Mouse (Mus musculus): ENCODE results near the gene Ablim1. TPM values are rescaled to one million over a fixed set of nuclear protein-coding genes. Genes with fewer than 3 reads are reported as not detected.

Gene Ablim1
- total RNA-seq, 2 experiments from 2014 or later: 28.9 to 50.3 TPM

DNA sequence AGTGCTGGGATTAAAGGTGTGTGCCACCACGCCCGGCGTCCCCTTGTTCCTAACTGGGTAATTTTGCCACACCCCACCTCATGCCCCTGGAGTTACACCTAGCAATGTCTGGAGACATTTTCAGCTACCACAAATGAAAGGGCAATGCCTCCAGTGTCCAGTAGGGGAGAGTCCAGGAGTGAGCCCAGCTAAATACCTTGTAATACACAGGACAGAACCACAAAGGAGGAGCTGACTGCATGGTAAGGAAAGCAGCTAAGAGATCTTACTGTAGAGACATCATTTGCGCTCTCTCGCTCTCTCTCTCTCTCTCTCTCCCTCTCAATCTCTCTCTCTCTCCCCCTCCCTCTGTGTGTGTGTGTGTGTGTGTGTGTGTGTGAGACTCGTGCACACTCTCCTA, 120.8 kb downstream of the Ablim1 start:
- DNase-seq (ENCODE audit: low spot score in 2 of 2): no peak

GRCm38 (mm10) chr19:57193382-57193781, 121.3 kb downstream of the Ablim1 start:
- DNase-seq (ENCODE audit: low spot score in 2 of 2): no peak

DNA sequence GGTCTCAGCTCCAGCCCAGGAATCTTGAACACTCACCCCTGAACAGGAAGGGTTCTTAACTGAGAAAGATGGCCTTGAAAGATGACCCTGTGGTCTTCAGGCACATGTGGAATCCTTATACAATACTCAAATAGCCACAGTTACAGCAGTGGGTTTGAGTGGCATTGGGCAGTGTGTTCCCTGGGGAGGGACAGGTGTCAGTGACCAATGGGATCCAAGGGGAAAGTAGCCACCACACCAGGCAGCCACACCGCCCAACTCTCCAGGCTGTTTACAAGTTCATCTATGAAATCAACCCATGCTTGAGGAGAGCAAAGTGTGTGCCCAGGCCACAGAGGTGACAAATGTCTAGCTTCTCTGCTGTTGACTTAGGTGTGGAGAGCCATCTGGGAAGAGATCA, 123.6 kb downstream of the Ablim1 start:
- no peak for DNase-seq (ENCODE audit: low spot score in 2 of 2)

DNA sequence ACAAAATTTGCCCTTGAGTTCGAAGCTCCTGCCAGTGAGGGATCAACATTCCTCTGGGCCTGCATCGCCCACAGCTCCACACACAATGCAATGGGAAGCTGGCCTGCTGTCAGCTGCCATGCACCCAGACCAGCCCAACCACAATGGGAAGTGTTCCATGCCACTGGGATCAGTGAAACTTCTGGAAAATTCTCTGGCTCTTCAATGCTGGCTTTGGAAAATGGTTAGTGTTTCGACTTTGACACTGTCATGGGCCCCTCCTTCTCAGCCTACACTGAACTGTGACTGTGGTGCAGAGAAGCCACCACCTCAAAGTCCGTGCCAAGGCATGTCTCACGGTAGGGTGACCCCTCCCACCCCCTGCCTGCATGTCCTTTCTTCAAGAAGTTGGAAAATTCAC, 125.3 kb downstream of the Ablim1 start:
- DNase-seq (ENCODE audit: low spot score in 2 of 2): no peak

DNA sequence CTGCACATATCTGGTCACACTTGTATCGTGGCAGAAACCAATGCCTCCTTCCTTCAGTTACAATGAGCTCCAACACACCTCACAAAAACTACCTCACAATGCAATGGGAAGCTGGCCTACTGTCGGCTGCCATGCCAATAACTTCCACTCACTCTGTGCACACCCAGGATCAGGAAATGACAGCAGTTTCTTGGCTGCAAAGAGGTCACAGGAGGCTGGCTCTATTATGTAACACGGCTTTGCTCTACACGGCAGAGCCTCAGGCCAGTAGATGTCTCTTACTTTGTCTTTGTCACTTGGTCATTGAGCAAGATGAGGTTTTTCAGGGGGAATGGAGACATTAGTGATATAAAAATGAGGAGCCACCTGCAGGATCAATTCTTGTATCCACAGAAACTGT, 126.2 kb downstream of the Ablim1 start:
- no peak for DNase-seq (ENCODE audit: low spot score in 2 of 2)

GRCm38 (mm10) chr19:57185021-57185420, 129.7 kb downstream of the Ablim1 start:
- DNase-seq (ENCODE audit: low spot score in 2 of 2): no peak

GRCm38 (mm10) chr19:57182938-57183720, 131.6 kb downstream of the Ablim1 start:
- DNase-seq (ENCODE audit: low spot score in 2 of 2): no peak

DNA sequence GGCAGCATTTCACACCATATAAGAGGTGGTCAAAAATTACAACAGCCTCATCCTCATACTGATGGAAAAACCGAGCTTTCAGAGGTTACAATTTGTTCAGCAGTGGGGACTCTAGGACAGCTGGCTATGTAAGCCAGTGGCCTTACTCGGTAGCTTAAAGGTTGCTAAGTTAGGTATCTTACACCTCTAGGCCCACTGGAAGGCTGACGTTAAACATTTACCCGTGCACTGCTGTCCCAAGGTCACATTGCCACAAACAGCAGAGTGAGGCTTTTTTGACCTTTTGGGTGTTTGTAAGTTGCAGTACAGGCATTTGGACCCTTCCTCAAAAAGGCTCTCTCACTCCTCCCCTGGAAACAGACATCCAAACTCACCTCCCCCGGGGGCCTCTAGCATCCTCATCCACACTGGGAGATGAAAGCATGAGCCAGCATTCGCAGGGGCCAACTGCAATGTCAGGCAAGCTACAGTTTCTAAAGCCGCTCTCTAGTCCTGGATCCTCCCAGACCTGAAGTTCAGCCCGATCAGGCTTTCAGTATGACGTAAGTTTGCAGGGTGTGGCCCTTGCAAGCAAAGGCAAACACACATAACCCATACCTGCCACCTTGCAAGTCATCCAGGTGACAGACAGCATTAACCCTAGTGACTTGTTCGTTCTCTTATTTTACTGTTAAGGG, 132.7 kb downstream of the Ablim1 start:
- DNase-seq (ENCODE audit: low spot score in 2 of 2): no peak

DNA sequence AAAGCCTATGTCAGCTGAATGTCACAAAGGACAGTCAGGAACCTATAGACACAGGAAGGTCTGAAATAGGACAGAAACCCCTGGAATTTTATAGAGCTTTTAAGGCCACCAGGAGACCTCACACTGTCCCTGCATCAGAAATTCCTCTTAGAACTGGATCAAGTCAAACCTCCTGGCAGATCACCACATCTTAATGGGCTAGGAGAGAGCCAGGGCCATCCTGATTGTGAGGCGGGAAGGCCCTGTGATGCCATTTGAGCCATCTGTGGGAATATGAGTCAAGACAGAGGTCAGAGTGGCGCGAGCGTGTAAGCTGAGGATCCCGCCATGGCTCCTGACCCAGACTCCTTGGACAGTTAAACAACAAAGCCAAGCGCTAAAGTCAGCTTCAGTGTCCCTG, 133.4 kb downstream of the Ablim1 start:
- DNase-seq (ENCODE audit: low spot score in 2 of 2): no peak

DNA sequence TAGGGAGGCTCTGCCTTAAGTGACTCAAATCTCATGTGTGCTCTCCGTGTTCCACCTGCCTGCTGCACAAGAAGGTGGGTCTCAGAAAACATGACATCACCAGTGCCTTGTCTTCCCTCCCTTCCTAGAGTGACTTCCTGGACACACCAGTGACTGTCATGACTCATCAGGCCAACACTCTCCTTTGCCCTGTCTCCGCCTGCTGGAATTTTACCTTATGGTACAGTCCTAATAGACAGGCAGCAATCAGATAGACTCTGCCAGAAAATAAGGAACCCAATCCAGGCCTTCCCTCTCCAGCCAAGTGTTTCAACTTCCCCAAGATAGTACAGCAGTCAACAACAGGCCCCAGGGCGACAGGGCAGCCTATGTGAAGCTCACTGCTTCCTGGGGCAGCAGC, 133.8 kb downstream of the Ablim1 start:
- DNase-seq (ENCODE audit: low spot score in 2 of 2): no peak

- no peak for DNase-seq (ENCODE audit: low spot score in 2 of 2)
Observed at GRCm38 (mm10) chr19:57180333-57180732, 134.4 kb downstream of the Ablim1 start.

DNA sequence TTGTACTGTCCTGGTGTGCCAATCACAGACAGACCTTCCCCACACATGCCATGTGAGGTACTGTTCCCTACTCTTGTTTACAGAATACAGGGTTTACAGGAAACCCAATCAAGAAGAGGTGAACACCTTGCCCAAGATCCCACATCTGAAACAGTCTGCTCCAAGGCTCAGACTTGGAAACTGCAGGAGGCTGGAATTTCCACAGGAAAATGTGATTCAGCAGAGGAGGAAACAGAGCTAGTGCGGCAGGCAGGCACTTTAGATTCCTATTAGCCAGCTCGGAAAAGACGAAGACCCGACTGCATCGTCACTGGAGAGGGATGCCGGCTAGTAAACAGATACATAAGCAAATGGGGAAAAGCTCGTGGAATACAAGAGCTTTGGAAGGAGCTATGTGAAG, 135.4 kb downstream of the Ablim1 start:
- no peak for DNase-seq (ENCODE audit: low spot score in 2 of 2)

GRCm38 (mm10) chr19:57177334-57177733, 137.4 kb downstream of the Ablim1 start:
- no peak for DNase-seq (ENCODE audit: low spot score in 2 of 2)

- DNase-seq (ENCODE audit: low spot score in 2 of 2): no peak
Observed at GRCm38 (mm10) chr19:57175077-57175476, 139.6 kb downstream of the Ablim1 start.

- DNase-seq (ENCODE audit: low spot score in 2 of 2): no peak
Observed at GRCm38 (mm10) chr19:57174541-57174940, 140.2 kb downstream of the Ablim1 start.

GRCm38 (mm10) chr19:57174045-57174444, 140.7 kb downstream of the Ablim1 start:
- no peak for DNase-seq (ENCODE audit: low spot score in 2 of 2)

DNA sequence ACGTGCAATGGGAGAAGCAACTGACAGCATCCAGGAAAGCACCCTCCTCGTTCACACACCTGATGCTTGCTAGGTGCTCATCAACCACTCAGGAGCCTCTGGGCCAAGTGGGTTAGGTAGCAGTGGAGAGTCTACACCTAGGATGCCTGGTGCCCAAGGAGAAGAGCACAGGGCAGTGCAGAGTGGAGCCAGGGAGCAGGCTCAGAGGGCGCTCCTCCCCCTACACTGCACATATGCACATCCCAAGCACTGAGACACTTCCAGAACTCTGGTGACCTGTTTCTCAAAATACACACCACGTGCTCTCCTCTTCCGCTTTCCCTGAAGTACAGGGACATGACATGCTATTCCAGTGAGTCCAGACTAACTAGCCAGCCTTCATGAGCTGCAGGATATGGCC, 142.4 kb downstream of the Ablim1 start:
- DNase-seq (ENCODE audit: low spot score in 2 of 2): no peak

- no peak for DNase-seq (ENCODE audit: low spot score in 2 of 2)
Observed at GRCm38 (mm10) chr19:57170880-57171279, 143.8 kb downstream of the Ablim1 start.

DNA sequence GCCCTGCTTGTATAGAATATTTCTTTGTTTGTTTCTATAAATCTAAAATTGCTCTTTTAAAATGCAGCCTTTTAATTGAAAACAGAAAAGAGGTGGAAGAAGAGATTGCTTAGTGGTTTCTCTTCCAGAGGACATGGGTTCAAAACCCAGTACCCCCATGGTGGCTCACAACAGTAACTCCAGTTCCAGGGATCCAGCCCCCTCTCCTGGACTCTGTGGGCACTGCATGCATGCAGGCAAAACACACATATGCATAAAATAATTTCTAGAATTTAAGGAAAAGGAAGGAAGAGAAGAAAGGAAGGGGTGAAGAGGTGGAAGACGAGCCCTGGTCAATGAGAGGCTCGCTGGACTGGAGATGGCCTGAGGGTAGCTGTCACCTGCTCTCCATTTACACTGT, 145.2 kb downstream of the Ablim1 start:
- DNase-seq (ENCODE audit: low spot score in 2 of 2): no peak

DNA sequence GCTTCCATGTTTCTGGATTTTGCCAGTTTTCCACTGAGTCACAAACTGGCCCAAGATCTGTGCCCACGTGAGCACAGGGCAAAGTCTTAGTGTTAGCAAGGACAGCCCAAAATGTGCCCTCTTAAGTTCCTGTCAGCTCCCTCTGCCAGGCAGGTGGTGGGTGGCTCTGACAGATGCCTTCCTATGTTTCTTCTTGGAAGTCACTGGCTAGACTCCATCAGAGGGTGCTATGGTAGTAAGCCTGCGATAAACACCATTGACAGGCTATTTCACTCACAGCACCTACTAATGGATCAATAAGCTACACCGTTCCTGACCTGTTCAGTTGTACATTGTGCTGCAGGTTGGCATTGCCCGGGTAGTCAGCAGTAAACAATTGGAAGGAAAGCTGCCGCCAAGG, 147.0 kb downstream of the Ablim1 start:
- DNase-seq (ENCODE audit: low spot score in 2 of 2): no peak

- no peak for DNase-seq (ENCODE audit: low spot score in 2 of 2)
Observed at GRCm38 (mm10) chr19:57164882-57165281, 149.8 kb downstream of the Ablim1 start.

DNA sequence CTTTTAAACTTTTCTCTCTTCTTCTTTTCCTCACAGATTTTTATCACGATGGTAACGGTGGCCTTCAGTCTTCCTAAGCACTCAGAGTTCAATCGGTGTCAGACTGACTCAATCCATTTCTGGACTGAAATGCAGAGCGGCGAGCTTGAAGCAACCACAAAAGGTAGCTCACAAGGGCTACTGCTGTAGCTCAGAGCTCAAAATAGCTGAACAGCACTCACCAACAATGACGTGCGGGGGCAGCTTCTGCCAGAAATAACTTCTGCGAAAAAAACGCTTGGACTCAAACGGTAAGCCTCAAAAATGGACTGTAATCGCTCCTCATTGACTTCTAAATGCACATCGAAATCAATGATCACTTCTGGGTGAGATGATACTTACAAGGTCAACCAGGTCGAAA, 151.4 kb downstream of the Ablim1 start:
- no peak for DNase-seq (ENCODE audit: low spot score in 2 of 2)

All from adrenal gland, adult 18-20 months (tissue).